Mouse (Mus musculus) cerebellum, adult 2 months (tissue): ENCODE data around the gene Hmg20a.

ENCODE experiments used
- CTCF ChIP-seq: fragments of 200-500 bp; IDR thresholded peaks from 2 replicates; pipeline ENCODE4 v1.5.1; 2011; ENCODE audit warnings: low read depth, mild to moderate bottlenecking, control low read depth, low read length, moderate library complexity, borderline replicate concordance; ENCODE audit not compliant: insufficient read depth
- POLR2A ChIP-seq: fragments of 200-500 bp; IDR thresholded peaks from 2 replicates; pipeline ENCODE4 v1.6.1; 2011; ENCODE audit warnings: low read length, control low read depth, borderline replicate concordance; ENCODE audit not compliant: insufficient read depth

DNA sequence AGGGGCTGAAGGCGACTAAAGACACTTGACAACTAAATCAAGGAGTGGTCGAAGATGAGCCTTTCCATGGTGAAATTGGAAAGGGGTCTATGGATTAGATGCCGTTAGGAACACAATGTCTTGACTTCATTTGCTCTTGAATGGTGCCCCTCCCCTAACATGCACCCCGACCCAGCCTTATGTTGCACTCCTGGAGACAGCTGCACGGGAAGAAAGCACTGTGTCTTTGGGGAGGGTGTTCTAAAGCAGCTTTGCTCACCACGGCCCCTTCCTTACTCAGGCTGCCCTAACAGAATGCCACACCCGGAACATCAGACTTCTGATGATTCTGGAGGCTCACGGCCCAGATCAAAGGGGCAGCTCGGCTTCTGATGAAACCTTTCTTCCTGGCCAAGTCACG is 103.9 kb downstream of the Hmg20a start:
- no peak for TF ChIP-seq CTCF
- TF ChIP-seq POLR2A, result no peak
